Mouse (Mus musculus): ENCODE data around the gene Bbs9. TPM values are rescaled to one million over a fixed set of nuclear protein-coding genes. Genes with fewer than 3 reads are reported as not detected.

Bbs9 gene
- polyA plus RNA-seq, 1 experiment from 2014 or later, result 13.2 TPM

DNA sequence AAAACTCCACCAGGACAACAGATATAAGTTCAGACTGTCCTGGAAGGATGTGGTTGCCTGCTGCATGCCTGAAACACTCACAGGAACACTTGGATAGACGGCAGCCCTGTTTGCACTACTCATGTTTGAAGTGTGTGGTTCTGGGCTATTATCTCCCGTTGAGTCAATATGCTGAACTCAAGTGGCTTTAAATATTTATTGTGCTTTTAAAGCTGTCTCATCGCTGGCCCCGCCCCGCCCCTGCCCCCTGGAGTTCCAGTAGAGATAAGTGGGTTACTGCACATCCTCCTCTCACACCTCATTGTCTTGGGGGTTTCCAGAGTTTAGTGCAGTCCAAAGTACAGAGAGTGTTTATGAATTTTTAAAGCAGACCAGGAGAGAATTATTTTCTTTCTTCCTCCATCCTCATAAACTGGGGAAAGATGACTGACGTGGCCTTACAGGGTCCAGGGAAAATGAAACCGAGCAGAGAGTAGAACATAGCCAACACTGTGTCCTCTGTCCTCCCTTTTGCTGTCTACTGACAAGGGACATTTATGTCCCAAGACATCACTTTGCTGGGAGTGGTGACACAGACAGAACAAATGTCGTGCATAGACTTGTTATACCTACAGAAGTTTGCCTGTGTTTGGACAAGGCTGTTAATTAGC lies 242.8 kb downstream of the Bbs9 start:
- no peak overlapping the region for H3K27ac ChIP-seq (replicated peaks)
- 86% methylated on average over 8 of the region's 8 CpGs for WGBS

DNA sequence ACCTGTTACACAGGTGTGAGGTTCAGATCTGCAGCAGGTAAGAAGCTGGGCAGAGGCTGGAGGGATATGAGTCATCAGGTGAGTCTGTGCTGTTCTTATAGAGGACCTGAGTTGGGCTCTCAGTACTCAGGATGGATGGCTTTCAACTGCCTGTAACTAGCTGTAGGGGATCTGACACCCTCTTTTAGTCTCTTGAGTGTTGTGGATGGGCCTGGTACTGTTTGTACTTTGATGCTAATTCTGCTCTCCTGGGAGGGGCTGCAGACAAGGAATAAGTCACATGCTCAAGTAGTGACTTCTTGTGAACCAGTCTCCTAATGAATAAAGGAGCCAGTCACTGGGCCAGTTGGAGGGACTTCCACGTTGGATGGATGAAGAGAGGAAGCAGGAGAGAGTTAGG lies 257.1 kb downstream of the Bbs9 start:
- no peaks in the 10 kb centered on the region for H3K36me3 ChIP-seq
- WGBS, result 67% methylated on average over 1 of the region's 1 CpGs
- no peak overlapping the region for H3K27ac ChIP-seq (replicated peaks)
- H3K9me3 ChIP-seq (replicated peaks), result no peaks in the 10 kb centered on the region
- no peak for DNase-seq (ENCODE audit: low spot score)
- H3K4me1 ChIP-seq, result 0 out of 2 replicates have a peak, but pooled peaks cover 2% of the 10 kb centered on the region
- no peak overlapping the region for H3K4me3 ChIP-seq
- no peaks in the 10 kb centered on the region for H3K27me3 ChIP-seq (ENCODE audit: low read depth, poor library complexity, severe bottlenecking)

More for the DNA sequence above, 242.8 kb downstream of the Bbs9 start:
- no peak for DNase-seq (ENCODE audit: low spot score)
- H3K9me3 ChIP-seq (replicated peaks), result no peaks in the 10 kb centered on the region
- H3K36me3 ChIP-seq, result no peaks in the 10 kb centered on the region
- no peak overlapping the region for H3K4me3 ChIP-seq
- no peaks in the 10 kb centered on the region; the same call in 1 of the 2 replicates for H3K27me3 ChIP-seq (ENCODE audit: low read depth, poor library complexity, severe bottlenecking)
- H3K4me1 ChIP-seq, result peaks cover 5% of the 10 kb centered on the region; the same call in 1 of the 2 replicates

DNA sequence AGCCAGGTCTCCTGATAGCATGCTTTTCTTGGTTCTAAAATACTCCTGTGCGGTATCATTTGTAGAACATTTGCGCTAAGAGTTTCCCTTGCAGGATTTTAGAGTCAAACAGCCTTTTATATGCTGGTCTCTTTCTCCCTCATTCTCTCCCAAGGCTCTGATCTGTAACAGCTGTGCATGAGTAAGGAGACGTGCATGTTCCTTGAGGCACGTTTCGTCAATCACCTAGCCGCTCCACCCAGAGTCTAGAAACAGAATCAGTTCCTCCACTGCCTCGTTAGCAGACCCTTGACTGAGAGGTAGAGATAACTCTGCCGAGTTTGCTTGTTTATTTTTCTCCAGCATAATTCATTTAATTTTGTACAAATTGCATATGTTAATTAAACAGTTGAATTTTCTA lies 259.4 kb downstream of the Bbs9 start:
- Histone ChIP-seq H3K27me3 (ENCODE audit: low read depth, poor library complexity, severe bottlenecking) (no peaks in the 10 kb centered on the region), H3K4me3 (no peak overlapping the region), H3K4me1 (0 out of 2 replicates have a peak, but pooled peaks cover 2% of the 10 kb centered on the region), H3K36me3 (no peaks in the 10 kb centered on the region), H3K27ac (replicated peaks) (no peak overlapping the region), H3K9me3 (replicated peaks) (no peaks in the 10 kb centered on the region)
- WGBS, result 87% methylated on average over 8 of the region's 8 CpGs
- DNase-seq (ENCODE audit: low spot score), result no peak

DNA sequence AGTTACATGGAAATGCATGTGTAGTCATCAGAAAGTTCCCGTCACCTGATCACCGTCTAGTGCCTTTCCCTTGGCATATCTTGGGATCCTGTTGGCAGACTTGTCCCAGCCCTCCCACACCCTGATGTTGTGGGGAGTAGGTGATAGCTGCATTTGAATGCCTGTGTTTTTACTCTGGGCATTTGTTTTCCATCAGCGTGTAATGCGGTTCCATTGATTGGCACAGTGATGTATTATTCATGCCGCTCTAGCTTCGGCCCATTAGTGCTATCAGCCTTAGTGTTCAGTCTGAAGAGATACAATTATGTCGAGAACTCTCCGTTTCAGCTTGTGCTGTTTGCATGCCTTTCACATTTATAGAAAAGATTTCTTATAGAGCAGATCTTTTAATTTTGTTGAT lies 259.9 kb downstream of the Bbs9 start:
- Histone ChIP-seq H3K27ac (replicated peaks) (no peak overlapping the region), H3K27me3 (ENCODE audit: low read depth, poor library complexity, severe bottlenecking) (no peaks in the 10 kb centered on the region), H3K4me3 (no peak overlapping the region), H3K4me1 (0 out of 2 replicates have a peak, but pooled peaks cover 2% of the 10 kb centered on the region), H3K36me3 (no peaks in the 10 kb centered on the region), H3K9me3 (replicated peaks) (no peaks in the 10 kb centered on the region)
- 90% methylated on average over 8 of the region's 8 CpGs for WGBS
- no peak for DNase-seq (ENCODE audit: low spot score)

DNA sequence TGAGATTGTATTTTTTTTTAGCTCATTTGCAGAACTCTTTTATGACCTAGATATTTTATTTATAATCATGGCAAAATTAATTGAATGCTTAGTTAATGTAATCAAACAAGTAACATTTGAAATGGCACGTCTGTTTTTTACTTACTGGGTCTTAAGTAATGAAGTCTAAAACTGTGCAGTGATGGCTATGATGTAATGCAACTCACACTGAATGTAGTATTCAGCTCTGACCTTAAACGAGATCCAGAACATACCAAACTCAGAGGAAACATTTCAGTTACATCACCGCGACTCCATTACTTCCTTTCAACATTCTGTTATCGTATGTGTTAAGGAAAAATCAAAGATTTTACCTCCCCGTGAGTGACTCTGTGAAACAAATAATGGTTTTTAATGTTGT lies 262.4 kb downstream of the Bbs9 start:
- 87% methylated on average over 6 of the region's 6 CpGs for WGBS

DNA sequence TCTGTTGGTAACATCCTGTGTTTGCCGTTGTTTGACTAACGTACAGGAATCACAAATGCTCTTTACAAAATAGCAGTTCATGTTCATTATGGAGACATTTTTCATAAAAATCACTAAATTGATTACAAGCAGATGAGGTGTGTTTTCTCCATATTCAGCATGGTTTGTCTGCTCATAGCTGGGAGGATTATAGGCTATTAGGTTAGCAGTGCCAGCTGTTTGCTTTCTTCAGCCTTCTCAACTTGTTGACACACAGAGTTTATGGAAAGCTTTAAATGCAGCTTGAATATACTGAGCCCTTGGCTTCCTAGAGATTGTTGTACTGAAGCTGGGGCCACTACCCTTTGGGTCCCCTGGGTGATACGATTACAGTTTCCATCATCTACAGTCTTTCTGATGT lies 263.3 kb downstream of the Bbs9 start:
- Histone ChIP-seq H3K4me1 (0 out of 2 replicates have a peak, but pooled peaks cover 2% of the 10 kb centered on the region), H3K27ac (replicated peaks) (no peak overlapping the region), H3K27me3 (ENCODE audit: low read depth, poor library complexity, severe bottlenecking) (no peaks in the 10 kb centered on the region), H3K36me3 (no peaks in the 10 kb centered on the region), H3K9me3 (replicated peaks) (no peaks in the 10 kb centered on the region), H3K4me3 (no peak overlapping the region)
- no peak for DNase-seq (ENCODE audit: low spot score)
- WGBS, result 89% methylated on average over 3 of the region's 3 CpGs

More for the DNA sequence above, 262.4 kb downstream of the Bbs9 start:
- Histone ChIP-seq H3K4me3 (no peak overlapping the region), H3K9me3 (replicated peaks) (no peaks in the 10 kb centered on the region), H3K27me3 (ENCODE audit: low read depth, poor library complexity, severe bottlenecking) (no peaks in the 10 kb centered on the region), H3K36me3 (no peaks in the 10 kb centered on the region), H3K27ac (replicated peaks) (no peak overlapping the region), H3K4me1 (0 out of 2 replicates have a peak, but pooled peaks cover 2% of the 10 kb centered on the region)
- DNase-seq (ENCODE audit: low spot score), result no peak

DNA sequence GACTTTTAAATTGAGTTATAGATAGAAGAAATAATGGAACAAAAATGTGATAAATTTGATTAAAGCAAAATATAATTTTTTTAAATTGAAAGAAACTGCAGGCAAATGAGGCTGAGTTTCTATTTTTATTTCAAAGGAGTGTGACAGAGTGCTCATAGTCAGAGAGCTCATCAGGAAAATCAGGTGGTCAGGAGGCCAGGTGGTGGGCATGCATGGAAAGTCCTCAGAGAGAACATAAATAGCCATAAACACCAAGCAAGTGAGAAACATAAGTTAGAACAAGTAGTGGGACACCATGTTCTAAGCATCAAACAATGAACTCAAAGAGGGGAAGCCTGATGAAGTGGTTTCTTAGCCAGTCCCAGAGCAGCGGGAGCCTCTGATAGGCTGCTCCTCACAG lies 266.5 kb downstream of the Bbs9 start:
- H3K27ac ChIP-seq (replicated peaks), result no peak overlapping the region
- no peak for DNase-seq (ENCODE audit: low spot score)
- no peaks in the 10 kb centered on the region for H3K27me3 ChIP-seq (ENCODE audit: low read depth, poor library complexity, severe bottlenecking)
- no peaks in the 10 kb centered on the region for H3K9me3 ChIP-seq (replicated peaks)
- WGBS, result 90% methylated on average over 1 of the region's 1 CpGs
- no peaks in the 10 kb centered on the region for H3K4me1 ChIP-seq
- no peaks in the 10 kb centered on the region for H3K36me3 ChIP-seq
- H3K4me3 ChIP-seq, result no peak overlapping the region

DNA sequence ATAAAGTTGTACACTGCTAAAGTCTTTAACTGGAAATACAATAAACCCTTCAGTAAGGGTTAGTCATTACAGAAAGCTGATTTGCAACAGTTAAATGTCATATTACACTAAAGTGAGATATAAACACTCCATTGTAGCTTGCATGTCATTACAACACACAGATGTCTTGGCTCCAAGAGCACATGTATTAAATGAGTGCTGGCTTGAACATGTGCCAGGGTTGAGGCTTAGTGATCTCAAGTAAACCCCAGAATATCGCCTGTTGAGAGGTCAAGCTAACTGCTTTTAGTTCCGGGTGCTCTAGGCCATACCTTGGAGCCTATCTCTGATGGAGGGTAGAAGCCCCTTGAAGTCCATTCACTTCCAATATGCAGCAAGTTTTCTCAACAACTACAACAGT lies 273.1 kb downstream of the Bbs9 start:
- Histone ChIP-seq H3K27ac (replicated peaks) (no peak overlapping the region), H3K9me3 (replicated peaks) (no peaks in the 10 kb centered on the region), H3K27me3 (ENCODE audit: low read depth, poor library complexity, severe bottlenecking) (peaks cover 18% of the 10 kb centered on the region; the same call in 1 of the 2 replicates), H3K4me1 (peaks cover 5% of the 10 kb centered on the region; the same call in 1 of the 2 replicates), H3K36me3 (no peaks in the 10 kb centered on the region), H3K4me3 (no peak overlapping the region)
- DNase-seq (ENCODE audit: low spot score), result no peak
- 89% methylated on average over 2 of the region's 2 CpGs for WGBS

DNA sequence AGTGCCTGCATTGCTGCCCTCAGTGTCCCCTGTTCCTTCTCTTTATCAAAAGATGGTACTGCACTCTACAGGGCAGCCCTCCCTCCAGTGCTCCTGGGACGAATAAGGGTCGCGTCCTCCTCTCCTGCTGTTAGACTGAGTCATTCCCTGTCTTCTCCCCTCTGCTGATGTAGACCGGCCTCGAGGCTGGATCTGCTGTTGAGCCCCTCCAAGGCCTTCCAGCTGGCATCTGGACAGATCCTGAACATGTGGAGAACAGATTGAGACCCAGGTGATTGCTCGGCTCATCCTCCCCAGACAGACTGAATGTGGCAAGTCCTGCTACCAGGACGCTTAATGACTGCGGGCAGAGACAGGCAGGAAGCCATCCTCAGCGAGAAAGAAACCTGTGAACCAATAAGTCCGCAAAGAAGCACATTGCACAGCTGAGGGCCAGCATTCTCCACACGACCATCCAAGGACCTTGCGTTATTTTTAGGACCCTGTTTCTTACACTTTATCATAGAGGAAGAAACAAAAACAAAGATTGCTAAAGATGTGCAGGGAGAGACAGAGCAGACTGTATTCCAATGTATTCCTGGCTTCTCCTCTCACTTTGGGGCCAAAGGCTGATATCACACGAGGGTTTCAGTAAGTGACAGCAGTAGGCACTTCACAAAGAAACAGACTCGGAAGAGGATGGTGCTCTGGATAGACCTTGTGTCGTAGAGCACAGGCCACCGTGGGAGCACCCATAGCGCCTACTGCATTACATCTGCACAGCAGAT lies 275.4 kb downstream of the Bbs9 start:
- WGBS, result 82% methylated on average over 17 of the region's 17 CpGs
- Histone ChIP-seq H3K27ac (replicated peaks) (no peak overlapping the region), H3K9me3 (replicated peaks) (no peaks in the 10 kb centered on the region), H3K4me1 (peaks cover 21% of the 10 kb centered on the region), H3K4me3 (no peak overlapping the region), H3K36me3 (no peaks in the 10 kb centered on the region), H3K27me3 (ENCODE audit: low read depth, poor library complexity, severe bottlenecking) (peaks cover 25% of the 10 kb centered on the region; the same call in 1 of the 2 replicates)
- no peak for DNase-seq (ENCODE audit: low spot score)

DNA sequence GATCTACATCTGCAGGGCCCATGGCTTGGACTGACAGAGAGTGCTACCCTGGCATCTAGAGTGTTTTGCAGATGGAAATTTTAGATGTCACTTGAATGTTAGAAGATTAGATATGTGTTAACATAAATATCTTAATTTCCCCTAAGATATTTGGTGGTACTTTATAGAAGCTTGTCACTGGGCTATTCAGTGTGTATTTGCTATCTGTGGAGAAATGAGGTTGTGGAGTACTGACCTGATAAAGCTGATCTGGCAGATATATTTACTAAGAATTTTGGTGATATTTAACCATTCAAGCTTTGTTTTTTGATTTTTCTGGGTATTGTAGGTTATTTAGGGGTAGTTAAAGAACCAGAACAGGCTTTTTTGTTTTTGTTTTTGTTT lies 276.0 kb downstream of the Bbs9 start:
- Histone ChIP-seq H3K36me3 (no peaks in the 10 kb centered on the region), H3K27ac (replicated peaks) (no peak overlapping the region), H3K27me3 (ENCODE audit: low read depth, poor library complexity, severe bottlenecking) (peaks cover 31% of the 10 kb centered on the region; the same call in 1 of the 2 replicates), H3K9me3 (replicated peaks) (no peaks in the 10 kb centered on the region), H3K4me3 (no peak overlapping the region), H3K4me1 (peaks cover 21% of the 10 kb centered on the region)
- no peak for DNase-seq (ENCODE audit: low spot score)

DNA sequence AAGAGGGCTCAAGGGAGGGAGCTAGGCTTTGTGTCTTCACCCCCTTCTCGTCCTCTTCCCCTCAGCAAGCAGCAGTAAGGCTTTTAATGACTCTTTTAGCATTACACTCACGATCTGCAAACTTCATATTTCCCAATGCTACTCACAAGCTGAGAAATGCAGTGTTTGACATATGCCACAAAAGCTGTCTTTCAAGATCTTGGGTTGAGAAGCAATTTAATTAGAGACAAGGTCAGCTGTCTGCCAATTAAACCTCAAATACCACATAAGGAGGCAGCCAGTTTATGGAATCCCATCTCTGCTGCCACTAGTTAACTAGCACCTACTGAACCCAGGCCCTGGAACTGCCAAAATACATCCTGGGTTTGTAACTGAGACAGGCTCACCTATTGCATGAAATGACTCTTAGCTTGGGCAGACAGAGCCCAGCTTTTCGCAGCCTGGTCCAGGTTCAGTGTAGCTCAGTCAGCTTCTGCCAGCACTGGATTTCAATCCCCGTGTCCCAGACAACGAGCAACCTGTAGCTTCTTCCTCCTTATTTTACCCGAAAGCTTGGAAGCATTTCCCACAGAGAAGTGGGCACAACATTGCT lies 278.7 kb downstream of the Bbs9 start:
- H3K27ac ChIP-seq (replicated peaks), result no peak overlapping the region
- H3K27me3 ChIP-seq (ENCODE audit: low read depth, poor library complexity, severe bottlenecking), result peaks cover 33% of the 10 kb centered on the region; the same call in 1 of the 2 replicates
- WGBS, result 71% methylated on average over 6 of the region's 6 CpGs
- H3K4me1 ChIP-seq, result peaks cover 18% of the 10 kb centered on the region; the same call in 1 of the 2 replicates
- H3K9me3 ChIP-seq (replicated peaks), result no peaks in the 10 kb centered on the region
- H3K36me3 ChIP-seq, result no peaks in the 10 kb centered on the region
- H3K4me3 ChIP-seq, result no peak overlapping the region
- DNase-seq (ENCODE audit: low spot score), result no peak

DNA sequence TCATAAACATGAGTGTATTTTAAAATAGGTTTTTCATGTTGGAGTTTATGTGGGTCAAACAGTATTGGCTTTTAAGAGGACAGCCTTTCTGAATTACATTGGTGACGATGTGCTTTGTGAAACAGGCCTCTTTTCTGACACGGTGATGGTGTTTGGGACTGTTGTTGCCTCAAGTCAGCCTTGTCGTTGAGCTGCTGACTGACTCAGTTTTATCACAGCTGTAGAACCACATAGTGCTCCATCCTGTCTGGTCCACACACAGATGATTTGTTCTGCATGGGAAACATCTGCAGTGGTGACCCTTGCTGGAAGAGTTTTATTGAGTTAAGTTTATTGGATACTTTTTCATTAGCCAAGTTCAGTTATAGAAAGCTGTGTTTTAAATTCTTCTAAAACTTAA lies 283.0 kb downstream of the Bbs9 start:
- H3K27me3 ChIP-seq (ENCODE audit: low read depth, poor library complexity, severe bottlenecking), result peaks cover 16% of the 10 kb centered on the region; the same call in 1 of the 2 replicates
- H3K27ac ChIP-seq (replicated peaks), result no peak overlapping the region
- no peaks in the 10 kb centered on the region for H3K36me3 ChIP-seq
- WGBS, result 77% methylated on average over 3 of the region's 3 CpGs
- DNase-seq (ENCODE audit: low spot score), result no peak
- peaks cover 17% of the 10 kb centered on the region; the same call in 1 of the 2 replicates for H3K4me1 ChIP-seq
- no peak overlapping the region for H3K4me3 ChIP-seq
- no peaks in the 10 kb centered on the region for H3K9me3 ChIP-seq (replicated peaks)

DNA sequence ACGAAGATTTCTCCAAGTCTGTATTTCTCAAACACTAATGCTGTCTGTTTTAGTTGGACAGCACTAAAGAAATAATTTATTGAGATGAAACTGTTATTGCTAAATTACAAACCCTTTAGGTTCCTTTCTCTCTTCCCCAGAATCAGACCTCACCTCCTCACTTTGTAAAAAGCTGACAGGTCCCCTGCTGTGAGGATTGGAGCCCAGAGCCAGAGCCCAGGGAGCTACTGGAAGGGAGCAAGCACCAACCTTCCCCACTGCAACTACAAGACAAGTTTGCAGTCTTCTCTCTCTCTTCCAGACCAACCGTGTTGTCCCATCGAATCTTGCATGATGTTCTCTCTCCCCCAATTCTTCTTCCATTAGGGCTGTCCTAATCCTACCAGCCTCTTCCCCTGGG lies 283.7 kb downstream of the Bbs9 start:
- Histone ChIP-seq H3K36me3 (no peaks in the 10 kb centered on the region), H3K27me3 (ENCODE audit: low read depth, poor library complexity, severe bottlenecking) (peaks cover 11% of the 10 kb centered on the region; the same call in 1 of the 2 replicates), H3K4me1 (peaks cover 11% of the 10 kb centered on the region; the same call in 1 of the 2 replicates), H3K27ac (replicated peaks) (no peak overlapping the region), H3K4me3 (no peak overlapping the region), H3K9me3 (replicated peaks) (no peaks in the 10 kb centered on the region)
- DNase-seq (ENCODE audit: low spot score), result no peak
- WGBS, result 80% methylated on average over 3 of the region's 3 CpGs
